Mouse (Mus musculus): ENCODE measurements around the gene Cdc42se1.
"Not testable (repeated sequence)": the region's sequence is repeated elsewhere in the genome, so short reads cannot be mapped to it uniquely, and the experiment has no call there.

DNA sequence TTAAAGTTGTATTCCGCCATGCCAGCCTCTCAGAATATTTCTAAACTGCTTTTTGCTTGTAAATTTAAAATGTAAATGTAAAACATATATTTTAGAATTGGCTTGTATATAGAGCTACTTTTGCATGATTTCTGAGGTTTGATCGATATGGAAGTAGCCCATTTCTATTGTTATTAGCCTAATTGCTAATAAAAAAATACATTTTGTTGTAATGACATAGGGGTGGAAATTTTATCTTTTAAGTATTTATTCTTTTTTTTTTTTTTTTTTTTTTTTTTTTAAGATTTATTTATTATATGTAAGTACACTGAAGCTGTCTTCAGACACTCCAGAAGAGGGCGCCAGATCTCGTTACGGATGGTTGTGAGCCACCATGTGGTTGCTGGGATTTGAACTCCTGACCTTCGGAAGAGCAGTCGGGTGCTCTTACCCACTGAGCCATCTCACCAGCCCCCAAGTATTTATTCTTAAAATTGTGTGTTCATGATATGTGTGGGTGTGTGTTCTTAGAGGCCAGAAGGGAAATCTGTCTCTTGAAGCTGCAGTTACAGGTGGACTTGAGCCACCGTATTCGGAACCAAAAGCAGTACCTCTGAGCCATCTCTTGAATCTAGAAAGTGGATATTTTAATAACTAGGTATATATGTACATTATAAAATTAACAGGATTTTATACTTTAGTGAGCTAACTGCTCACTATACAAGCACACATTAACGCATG, 15.5 kb upstream of the Cdc42se1 start:
- TF ChIP-seq CTCF (IDR thresholded peaks at IDR 0.05; ENCODE audit: low read depth): peak; percentile 20; the same call in 1 of the 2 replicates
- TF ChIP-seq EP300 (IDR thresholded peaks at IDR 0.05; ENCODE audit: low read depth): not testable (repeated sequence)

Data from liver, embryonic 14.5 days (tissue).